Mouse (Mus musculus) erythroblast, adult 5-6 weeks (primary cell): Measurements from ENCODE around the gene Rorc. TPM values are rescaled to one million over a fixed set of nuclear protein-coding genes. Genes with fewer than 3 reads are reported as not detected.
A peak's percentile ranks its signal among the peaks of the same experiment; 100 is the strongest.

Source experiments
- ATAC-seq: replicated peaks from 2 replicates; pipeline ENCODE4 v1.8.0; 2016; ENCODE audit warnings: moderate number of reproducible peaks, mild to moderate bottlenecking, moderate TSS enrichment, inconsistent platforms; ENCODE audit not compliant: poor library complexity, low FRiP score, severe bottlenecking
- total RNA-seq, 2 experiments: library from RNA; stranded (forward) in 1 of 2; stranded (reverse) in 1 of 2; fragments of 150-400 nt in 1 of 2; fragments of 200-764, 138-1000 nt in 1 of 2; gene quantifications; 2 replicates each; pipeline versions ENCODE4 v1.2.3 to v1.2.4; 2015 to 2017; ENCODE audit warnings: low replicate concordance in 2 of 2

Gene Rorc
- total RNA-seq, 2 experiments from 2014 or later = not detected

DNA sequence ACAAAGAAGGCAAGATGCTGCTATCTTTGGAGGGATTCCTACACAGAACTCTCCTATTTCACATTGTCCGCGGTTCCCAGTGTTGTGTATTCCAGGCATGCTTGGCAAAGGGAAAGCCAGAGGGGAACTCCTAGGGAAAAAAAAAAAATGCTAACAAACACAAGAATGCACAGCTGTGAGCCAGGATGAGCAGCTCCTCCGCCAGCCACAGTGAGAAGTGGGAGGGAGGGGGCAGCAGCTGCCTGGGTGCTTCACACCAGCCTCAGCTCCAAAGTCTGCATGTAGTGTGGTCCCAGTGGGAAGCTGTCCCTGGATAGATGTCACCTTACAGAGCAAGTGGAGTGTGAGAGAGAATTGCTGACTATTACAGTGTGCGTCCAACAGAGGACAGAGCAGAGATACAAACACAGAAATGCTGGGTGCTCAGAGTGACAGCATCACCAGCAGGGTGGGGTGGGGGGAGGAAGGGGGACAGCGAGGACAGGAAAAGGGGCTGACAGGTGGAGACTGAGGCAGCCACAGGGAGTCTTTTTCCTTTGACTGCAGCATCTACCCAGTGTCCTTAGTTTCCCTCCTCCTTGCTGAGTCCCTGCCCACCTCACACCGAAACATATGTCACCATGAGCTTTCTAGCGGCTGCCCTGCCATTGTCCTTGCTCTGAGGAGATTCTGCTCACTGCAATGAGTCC is 31.9 kb downstream of the Rorc start:
- no peak for ATAC-seq

- no peak for ATAC-seq
Observed at GRCm38 (mm10) chr3:94405561-94405960, 33.0 kb downstream of the Rorc start.

DNA sequence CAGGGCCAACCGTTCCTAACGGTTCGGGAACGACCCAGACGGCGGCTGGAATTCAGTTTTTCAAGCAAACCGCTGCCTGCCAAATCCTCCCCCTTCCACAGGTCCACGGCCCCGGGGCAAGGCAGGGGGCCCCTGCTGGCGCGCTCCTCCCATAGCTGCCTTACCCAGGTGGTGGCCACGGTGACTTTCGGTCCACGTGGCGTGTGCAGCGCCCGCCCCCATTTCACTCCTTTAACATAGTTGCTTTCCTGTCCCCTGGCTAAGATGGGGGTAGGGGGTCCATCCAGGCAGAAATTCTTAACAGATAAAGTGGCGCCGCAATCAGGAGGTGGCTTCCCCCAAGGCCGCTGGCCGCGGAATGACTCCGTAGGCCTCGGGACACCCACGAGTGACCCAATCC is 39.9 kb downstream of the Rorc start:
- ATAC-seq = no peak

DNA sequence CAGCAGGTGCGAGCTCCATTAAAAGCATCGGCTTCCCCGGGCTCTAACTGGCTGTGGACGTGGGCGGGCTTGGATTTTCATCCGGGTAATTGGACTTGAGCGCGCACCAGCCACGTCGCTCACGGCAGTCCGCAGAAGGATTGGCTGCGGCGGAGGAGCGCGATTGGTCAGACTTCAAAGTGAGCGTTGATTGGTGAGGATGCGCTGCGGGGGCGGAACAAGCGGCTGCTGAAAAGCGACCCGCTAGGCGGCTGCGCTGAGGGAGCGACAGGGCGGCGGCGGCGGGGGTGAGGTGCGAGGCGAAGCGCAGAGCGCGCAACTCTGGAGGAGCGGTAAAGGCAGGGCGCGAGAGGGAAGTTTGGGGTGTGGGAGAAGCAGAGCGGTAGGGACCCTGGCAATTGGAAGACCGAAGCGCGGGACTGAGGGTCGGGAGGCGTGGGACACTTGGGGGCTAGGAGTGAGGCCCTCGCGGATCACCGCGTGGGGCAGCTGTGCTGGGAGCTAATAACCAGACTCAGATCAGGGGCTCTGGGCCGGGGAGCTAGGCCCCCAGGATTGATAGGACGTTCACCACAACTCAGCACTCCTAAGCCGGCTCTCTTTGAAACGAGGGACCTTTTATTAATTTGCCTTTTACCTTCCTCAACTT is 40.6 kb downstream of the Rorc start, which contains the start of gene Tdrkh:
Gene Tdrkh (plus strand): TSS at position 243 of the 649 bp plus-strand sequence.
- ATAC-seq = peak; percentile 94

DNA sequence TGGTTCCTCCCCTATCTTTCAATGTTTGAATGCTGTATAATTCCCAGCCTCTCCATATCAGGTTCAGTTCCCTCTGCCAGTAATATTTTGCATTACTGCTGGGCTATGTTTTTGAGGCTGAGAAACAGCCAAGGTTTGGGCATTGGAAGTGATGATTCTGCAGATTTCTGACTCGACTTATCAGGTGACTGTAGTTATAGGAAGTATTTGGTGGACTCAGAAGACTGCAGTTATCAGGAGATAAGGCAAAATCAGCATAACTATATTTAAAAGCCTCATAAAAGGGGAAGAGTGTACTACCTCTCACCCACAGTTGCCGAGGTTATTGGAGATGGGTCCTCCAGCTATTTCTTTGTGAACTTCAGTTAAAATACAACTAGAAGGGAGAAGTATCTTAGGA is 58.4 kb downstream of the Rorc start:
- no peak for ATAC-seq

GRCm38 (mm10) chr3:94434305-94434704 is 61.7 kb downstream of the Rorc start:
- ATAC-seq = no peak

- no peak for ATAC-seq
Observed at GRCm38 (mm10) chr3:94436420-94436819, 63.8 kb downstream of the Rorc start.

DNA sequence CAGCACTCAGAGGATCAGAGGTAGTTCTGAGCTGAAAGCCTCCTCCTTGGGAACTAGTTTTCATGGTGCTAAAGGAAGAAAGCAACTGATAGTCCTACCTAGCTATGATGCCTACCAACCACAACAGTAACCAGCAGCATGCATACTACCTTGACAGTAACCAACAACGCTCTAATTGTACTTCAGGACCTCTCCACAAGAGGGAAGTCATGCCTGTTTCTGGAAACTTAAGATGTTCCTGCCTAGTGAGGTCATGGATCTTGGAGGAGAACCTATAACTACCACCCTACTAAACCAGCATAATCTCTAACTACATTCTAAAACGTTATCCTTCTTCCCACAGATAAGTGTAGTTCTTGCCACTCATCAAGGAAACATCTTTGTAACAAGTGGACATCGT is 68.6 kb downstream of the Rorc start:
- no peak for ATAC-seq

DNA sequence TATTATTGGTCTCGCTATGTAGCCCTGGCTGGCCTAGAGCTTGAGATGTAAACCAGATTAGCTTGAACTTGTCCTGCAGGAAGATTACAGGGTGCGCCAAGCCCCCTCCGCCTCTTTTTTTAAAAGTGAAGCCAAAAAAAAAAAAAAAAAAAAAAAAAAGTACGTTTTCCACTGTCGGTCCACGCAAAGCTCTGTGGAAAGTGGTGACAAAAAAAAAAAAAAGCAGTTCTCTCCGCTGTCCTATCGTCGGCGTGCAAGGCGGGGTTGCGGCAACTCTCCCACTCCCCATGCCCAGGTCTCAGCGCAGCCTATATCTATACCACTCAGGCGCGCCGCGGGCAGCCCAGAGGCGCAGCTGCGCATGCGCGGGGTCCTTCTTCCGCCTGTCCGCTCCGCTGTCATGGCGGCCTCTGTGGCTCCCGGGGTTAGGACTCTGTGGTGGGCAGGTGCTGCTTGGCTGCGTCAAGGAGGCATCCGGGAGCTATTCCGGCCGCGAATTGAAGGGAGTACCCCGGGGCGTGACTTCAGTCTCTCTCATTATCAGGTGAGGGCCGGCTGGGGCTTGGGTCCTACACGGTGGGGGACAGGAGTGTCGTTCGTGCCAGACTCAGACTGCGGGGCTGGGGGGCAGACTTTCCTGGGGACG is 70.5 kb downstream of the Rorc start, which contains the start of gene Mrpl9:
Gene Mrpl9 (plus strand): TSS at position 368 of the 646 bp plus-strand sequence.
- peak; percentile 98 for ATAC-seq

DNA sequence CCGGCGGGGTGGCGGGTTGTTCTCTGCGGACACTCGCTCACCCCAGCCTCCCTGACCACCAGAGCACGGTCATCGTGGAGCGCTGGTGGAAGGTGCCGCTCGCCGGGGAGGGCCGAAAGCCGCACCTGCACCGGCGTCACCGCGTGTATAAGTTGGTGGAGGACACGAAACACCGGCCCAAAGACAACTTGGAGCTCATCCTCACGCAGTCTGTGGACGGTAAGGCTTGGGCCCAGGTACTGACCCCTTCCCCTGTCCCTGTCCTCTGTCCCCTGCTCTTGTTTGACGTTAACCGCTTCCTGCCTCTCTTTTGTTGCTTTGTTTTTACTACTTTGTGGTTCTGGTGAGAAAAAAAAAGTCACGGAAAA is 71.0 kb downstream of the Rorc start, which contains the start of gene Oaz3:
Gene Oaz3 (minus strand): TSS at position 319 of the 368 bp plus-strand sequence.
- ATAC-seq = peak; percentile 69; the same call in 1 of the 2 replicates

Other genes with a start within 250 kb of the Rorc start
- not detected in 2 replicates for gene Gm10696, start 194.6 kb upstream of the Rorc start, total RNA-seq (2015; ENCODE audit: low replicate concordance)
- not detected in 2 replicates for gene Gm10696, start 194.6 kb upstream of the Rorc start, total RNA-seq (2017; ENCODE audit: low replicate concordance)
- gene Gm5286, start 176.1 kb upstream of the Rorc start, total RNA-seq (2015; ENCODE audit: low replicate concordance) = not detected in 2 replicates
- gene Gm5286, start 176.1 kb upstream of the Rorc start, total RNA-seq (2017; ENCODE audit: low replicate concordance) = not detected in 2 replicates
- gene Gm4778, start 108.8 kb upstream of the Rorc start, total RNA-seq (2015; ENCODE audit: low replicate concordance) = not detected in 2 replicates
- gene Gm4778, start 108.8 kb upstream of the Rorc start, total RNA-seq (2017; ENCODE audit: low replicate concordance) = not detected in 2 replicates
- 2.9 TPM in 1 of 2 replicates, not detected in the other for gene Them4, start 62.7 kb upstream of the Rorc start, total RNA-seq (2015; ENCODE audit: low replicate concordance)
- gene Them4, start 62.7 kb upstream of the Rorc start, total RNA-seq (2017; ENCODE audit: low replicate concordance) = 0.84 and 1.2 TPM in 2 replicates
- gene Them5, start 30.7 kb upstream of the Rorc start, total RNA-seq (2015; ENCODE audit: low replicate concordance) = not detected in 2 replicates
- not detected in 2 replicates for gene Them5, start 30.7 kb upstream of the Rorc start, total RNA-seq (2017; ENCODE audit: low replicate concordance)
- gene C2cd4d, start 10.4 kb upstream of the Rorc start, total RNA-seq (2015; ENCODE audit: low replicate concordance) = not detected in 2 replicates
- not detected in 2 replicates for gene C2cd4d, start 10.4 kb upstream of the Rorc start, total RNA-seq (2017; ENCODE audit: low replicate concordance)
- gene Lingo4, start 25.7 kb downstream of the Rorc start, total RNA-seq (2015; ENCODE audit: low replicate concordance) = not detected in 2 replicates
- gene Lingo4, start 25.7 kb downstream of the Rorc start, total RNA-seq (2017; ENCODE audit: low replicate concordance) = not detected in 2 replicates
- 1.9 and 6.5 TPM in 2 replicates for gene Tdrkh, start 40.5 kb downstream of the Rorc start, total RNA-seq (2015; ENCODE audit: low replicate concordance)
- gene Tdrkh, start 40.5 kb downstream of the Rorc start, total RNA-seq (2017; ENCODE audit: low replicate concordance) = 1.7 TPM in 1 of 2 replicates, not detected in the other
- 11.5 and 20.8 TPM in 2 replicates for gene Mrpl9, start 70.5 kb downstream of the Rorc start, total RNA-seq (2015; ENCODE audit: low replicate concordance)
- gene Mrpl9, start 70.5 kb downstream of the Rorc start, total RNA-seq (2017; ENCODE audit: low replicate concordance) = 10.5 and 13.0 TPM in 2 replicates
- not detected in 2 replicates for gene Oaz3, start 71.1 kb downstream of the Rorc start, total RNA-seq (2015; ENCODE audit: low replicate concordance)
- not detected in 2 replicates for gene Oaz3, start 71.1 kb downstream of the Rorc start, total RNA-seq (2017; ENCODE audit: low replicate concordance)
- gene Celf3, start 105.5 kb downstream of the Rorc start, total RNA-seq (2015; ENCODE audit: low replicate concordance) = not detected in 2 replicates
- gene Celf3, start 105.5 kb downstream of the Rorc start, total RNA-seq (2017; ENCODE audit: low replicate concordance) = not detected in 2 replicates
- gene Riiad1, start 107.5 kb downstream of the Rorc start, total RNA-seq (2015; ENCODE audit: low replicate concordance) = not detected in 2 replicates
- gene Riiad1, start 107.5 kb downstream of the Rorc start, total RNA-seq (2017; ENCODE audit: low replicate concordance) = not detected in 2 replicates
- 6.7 and 9.8 TPM in 2 replicates for gene Snx27, start 209.9 kb downstream of the Rorc start, total RNA-seq (2015; ENCODE audit: low replicate concordance)
- gene Snx27, start 209.9 kb downstream of the Rorc start, total RNA-seq (2017; ENCODE audit: low replicate concordance) = 13.0 and 13.8 TPM in 2 replicates